Mouse (Mus musculus): ENCODE results near the gene Xxylt1. TPM values are rescaled to one million over a fixed set of nuclear protein-coding genes. Genes with fewer than 3 reads are reported as not detected.
"Not testable (repeated sequence)": the region's sequence is repeated elsewhere in the genome, so short reads cannot be mapped to it uniquely, and the experiment has no call there.

Gene Xxylt1
- polyA plus RNA-seq, 1 experiment from 2014 or later = 18.1 TPM

DNA sequence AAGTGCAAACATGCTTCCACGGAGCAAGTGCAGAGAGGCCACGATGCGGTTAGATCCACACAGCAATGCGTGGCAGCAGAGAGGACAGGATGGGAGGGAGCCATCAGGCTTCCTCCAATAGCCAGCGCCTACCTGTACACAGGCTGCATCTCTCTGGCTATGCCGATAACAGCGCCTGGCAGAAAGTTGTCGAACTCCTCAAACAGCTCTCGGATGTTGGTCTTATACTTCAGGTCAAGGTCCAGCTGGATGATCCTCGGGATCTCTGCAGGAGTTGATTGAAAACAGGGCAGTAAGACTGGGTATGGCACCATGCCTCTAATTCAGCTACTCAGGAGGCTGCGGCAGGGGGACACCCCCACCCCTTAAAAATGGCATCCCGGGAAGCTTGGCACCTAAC is 73.7 kb downstream of the Xxylt1 start:
- Histone ChIP-seq H3K9me3 (ENCODE audit: control insufficient read depth, low read length) (no peaks in the 10 kb centered on the region), H3K27ac (no peak overlapping the region), H3K36me3 (replicated peaks; ENCODE audit: control insufficient read depth, insufficient read depth) (no peaks in the 10 kb centered on the region), H3K4me3 (replicated peaks; ENCODE audit: low read length) (no peak overlapping the region), H3K27me3 (ENCODE audit: control insufficient read depth, insufficient read depth, low read length) (no peaks in the 10 kb centered on the region), H3K9ac (no peak overlapping the region), H3K4me1 (replicated peaks; ENCODE audit: control insufficient read depth, insufficient read depth, low read length) (peaks cover 21% of the 10 kb centered on the region), H3K4me2 (replicated peaks) (no peak overlapping the region)
- no peak for DNase-seq (ENCODE audit: low spot score)
- no peak for ATAC-seq (ENCODE audit: low FRiP score)
- 94% methylated on average over 12 of the region's 12 CpGs for WGBS

DNA sequence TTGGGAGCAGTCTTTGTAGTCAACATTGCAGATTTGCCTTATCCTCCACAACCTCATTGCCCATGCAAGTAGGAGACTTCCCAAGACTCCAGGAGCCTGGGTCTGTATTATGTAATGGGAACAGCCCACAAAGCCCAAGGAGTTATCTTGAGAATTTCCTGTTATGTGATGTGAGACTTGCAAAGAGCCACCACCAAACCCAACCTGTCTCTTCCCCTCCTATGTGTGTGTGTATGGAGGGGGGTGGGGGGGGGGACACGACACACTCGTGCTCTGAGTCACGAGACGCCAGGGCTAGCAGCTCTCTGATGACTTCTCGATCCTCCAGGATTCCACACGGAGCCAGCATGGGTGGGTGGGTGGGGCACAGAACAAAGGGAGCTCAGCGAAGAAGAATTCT is 75.5 kb downstream of the Xxylt1 start:
- Histone ChIP-seq H3K36me3 (replicated peaks; ENCODE audit: control insufficient read depth, insufficient read depth) (no peaks in the 10 kb centered on the region), H3K27ac (no peak overlapping the region), H3K9ac (no peak overlapping the region), H3K4me1 (replicated peaks; ENCODE audit: control insufficient read depth, insufficient read depth, low read length) (peaks cover 28% of the 10 kb centered on the region), H3K4me2 (replicated peaks) (no peak overlapping the region), H3K4me3 (replicated peaks; ENCODE audit: low read length) (no peak overlapping the region), H3K27me3 (ENCODE audit: control insufficient read depth, insufficient read depth, low read length) (no peaks in the 10 kb centered on the region), H3K9me3 (ENCODE audit: control insufficient read depth, low read length) (no peaks in the 10 kb centered on the region)
- no peak for ATAC-seq (ENCODE audit: low FRiP score)
- no peak for DNase-seq (ENCODE audit: low spot score)
- WGBS = 65% methylated on average over 7 of the region's 7 CpGs

DNA sequence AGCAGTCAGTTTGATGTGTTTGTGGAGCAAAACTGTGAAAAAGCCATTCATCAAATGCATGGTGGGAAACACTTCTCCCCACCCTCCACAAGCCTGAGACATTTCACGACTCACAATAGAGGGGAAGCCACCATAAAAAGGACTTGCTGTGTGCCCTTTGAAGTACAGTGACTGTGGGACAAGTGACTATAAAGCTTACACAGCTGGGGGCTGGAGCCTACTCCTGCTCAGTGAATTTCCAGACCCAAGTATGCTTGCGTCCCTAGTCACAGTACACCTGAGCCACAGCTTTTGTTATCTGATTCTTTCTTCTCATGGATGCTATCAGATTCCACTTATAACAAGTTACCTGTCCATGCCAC is 76.9 kb downstream of the Xxylt1 start:
- H3K4me2 ChIP-seq (replicated peaks) = no peak overlapping the region
- H3K27ac ChIP-seq = peak overlapping the region; percentile 63; the same call in 1 of the 2 replicates
- no peaks in the 10 kb centered on the region for H3K27me3 ChIP-seq (ENCODE audit: control insufficient read depth, insufficient read depth, low read length)
- peaks cover 28% of the 10 kb centered on the region for H3K4me1 ChIP-seq (replicated peaks; ENCODE audit: control insufficient read depth, insufficient read depth, low read length)
- H3K9me3 ChIP-seq (ENCODE audit: control insufficient read depth, low read length) = no peaks in the 10 kb centered on the region
- no peak overlapping the region for H3K4me3 ChIP-seq (replicated peaks; ENCODE audit: low read length)
- WGBS = 17% methylated on average over 2 of the region's 2 CpGs
- no peak for DNase-seq (ENCODE audit: low spot score)
- no peak for ATAC-seq (ENCODE audit: low FRiP score)
- H3K9ac ChIP-seq = no peak overlapping the region
- H3K36me3 ChIP-seq (replicated peaks; ENCODE audit: control insufficient read depth, insufficient read depth) = no peaks in the 10 kb centered on the region

DNA sequence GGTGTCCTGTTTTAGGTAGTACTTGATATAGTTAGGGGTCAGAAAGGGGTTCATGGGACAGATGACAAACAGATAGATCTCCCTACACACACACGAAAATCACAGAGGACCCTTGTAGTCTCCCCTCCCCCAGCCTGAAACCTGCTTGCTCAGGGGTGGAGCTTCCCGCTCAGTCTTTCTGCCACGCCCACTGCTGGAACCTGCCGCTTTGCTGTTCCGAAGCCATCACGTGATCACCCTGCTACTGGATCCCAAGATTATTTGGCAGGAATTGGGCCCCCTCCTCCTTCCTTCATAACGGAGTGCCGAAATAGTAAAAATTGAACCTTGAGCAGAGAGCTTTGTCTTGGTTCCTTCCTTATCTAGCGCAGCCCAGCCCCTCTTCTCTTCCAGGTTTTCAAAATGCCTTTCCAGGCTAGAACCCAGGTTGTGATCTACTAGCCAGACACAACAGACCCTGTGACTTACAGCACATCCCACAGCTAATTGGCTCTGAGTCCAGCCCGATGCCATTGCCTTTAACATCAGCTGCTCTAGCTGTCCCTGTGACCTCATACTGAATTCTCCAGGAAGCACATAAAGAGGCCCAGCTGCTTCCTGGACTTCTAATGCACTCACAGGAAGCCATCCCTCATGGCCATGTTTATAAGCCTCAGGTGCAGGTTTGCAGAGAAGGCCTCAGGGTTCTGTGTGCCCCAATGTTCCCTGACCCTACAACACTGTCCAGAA is 77.5 kb downstream of the Xxylt1 start:
- Histone ChIP-seq H3K4me1 (replicated peaks; ENCODE audit: control insufficient read depth, insufficient read depth, low read length) (peaks cover 26% of the 10 kb centered on the region), H3K27ac (peak overlapping the region; percentile 63; the same call in 1 of the 2 replicates), H3K4me2 (replicated peaks) (peak overlapping the region; percentile 21; the same call in 1 of the 2 replicates)
- H3K27me3 ChIP-seq (ENCODE audit: control insufficient read depth, insufficient read depth, low read length); H3K4me3 ChIP-seq (replicated peaks; ENCODE audit: low read length); H3K9me3 ChIP-seq (ENCODE audit: control insufficient read depth, low read length); ATAC-seq (ENCODE audit: low FRiP score); DNase-seq (ENCODE audit: low spot score); H3K36me3 ChIP-seq (replicated peaks; ENCODE audit: control insufficient read depth, insufficient read depth); H3K9ac ChIP-seq: not testable (repeated sequence)
- WGBS = 13% methylated on average over 10 of the region's 10 CpGs

DNA sequence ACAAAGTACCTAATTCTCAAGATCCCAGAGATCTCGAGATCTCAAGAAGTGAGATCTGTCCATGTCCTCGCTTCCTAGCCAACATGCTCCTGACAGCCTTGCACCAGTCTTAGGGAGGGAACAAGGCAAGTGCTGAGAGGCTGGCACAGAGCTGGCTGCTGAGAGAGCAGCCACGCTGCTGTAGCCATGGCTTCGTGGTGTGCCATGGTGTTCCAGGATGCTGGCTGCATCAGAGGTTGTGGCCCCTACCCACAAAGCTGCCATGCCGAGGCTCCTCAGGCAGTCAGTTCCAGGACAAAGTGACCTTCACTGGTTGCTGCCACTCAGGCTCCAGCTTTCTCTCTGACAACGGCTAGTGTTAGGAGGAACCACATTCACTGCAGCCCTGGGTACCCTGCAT is 78.3 kb downstream of the Xxylt1 start:
- H3K9ac ChIP-seq = no peak overlapping the region
- H3K27ac ChIP-seq = no peak overlapping the region
- no peaks in the 10 kb centered on the region for H3K36me3 ChIP-seq (replicated peaks; ENCODE audit: control insufficient read depth, insufficient read depth)
- DNase-seq (ENCODE audit: low spot score) = no peak
- peaks cover 18% of the 10 kb centered on the region for H3K4me1 ChIP-seq (replicated peaks; ENCODE audit: control insufficient read depth, insufficient read depth, low read length)
- no peaks in the 10 kb centered on the region for H3K9me3 ChIP-seq (ENCODE audit: control insufficient read depth, low read length)
- WGBS = 57% methylated on average over 6 of the region's 6 CpGs
- no peak overlapping the region for H3K4me2 ChIP-seq (replicated peaks)
- H3K4me3 ChIP-seq (replicated peaks; ENCODE audit: low read length) = no peak overlapping the region
- no peaks in the 10 kb centered on the region for H3K27me3 ChIP-seq (ENCODE audit: control insufficient read depth, insufficient read depth, low read length)
- no peak for ATAC-seq (ENCODE audit: low FRiP score)

DNA sequence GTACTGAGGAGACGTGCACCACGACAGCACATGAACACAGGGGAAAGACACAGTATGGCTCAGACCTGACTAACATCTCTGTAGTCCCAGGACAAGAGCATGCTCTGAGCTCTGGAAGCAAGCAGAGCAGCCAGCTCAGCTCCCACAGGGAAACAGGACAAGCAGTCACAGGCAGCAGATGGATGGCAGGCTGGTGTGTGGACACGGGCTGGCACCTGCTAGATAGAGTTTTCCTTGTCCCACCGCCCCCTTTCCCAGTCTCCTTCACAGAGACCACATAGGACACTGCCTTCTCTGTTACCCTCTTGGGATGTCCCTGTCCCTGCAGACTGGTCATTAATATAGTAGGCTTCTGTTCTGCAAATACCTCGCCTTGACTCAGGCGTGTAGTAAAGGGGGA is 79.1 kb downstream of the Xxylt1 start:
- H3K4me2 ChIP-seq (replicated peaks) = no peak overlapping the region
- WGBS = 67% methylated on average over 6 of the region's 6 CpGs
- no peaks in the 10 kb centered on the region for H3K36me3 ChIP-seq (replicated peaks; ENCODE audit: control insufficient read depth, insufficient read depth)
- no peaks in the 10 kb centered on the region for H3K27me3 ChIP-seq (ENCODE audit: control insufficient read depth, insufficient read depth, low read length)
- H3K4me3 ChIP-seq (replicated peaks; ENCODE audit: low read length) = no peak overlapping the region
- no peak overlapping the region for H3K27ac ChIP-seq
- no peak overlapping the region for H3K9ac ChIP-seq
- H3K9me3 ChIP-seq (ENCODE audit: control insufficient read depth, low read length) = no peaks in the 10 kb centered on the region
- DNase-seq (ENCODE audit: low spot score) (no peak), ATAC-seq (ENCODE audit: low FRiP score) (peak; percentile 19; the same call in 1 of the 2 replicates)
- peaks cover 17% of the 10 kb centered on the region for H3K4me1 ChIP-seq (replicated peaks; ENCODE audit: control insufficient read depth, insufficient read depth, low read length)

DNA sequence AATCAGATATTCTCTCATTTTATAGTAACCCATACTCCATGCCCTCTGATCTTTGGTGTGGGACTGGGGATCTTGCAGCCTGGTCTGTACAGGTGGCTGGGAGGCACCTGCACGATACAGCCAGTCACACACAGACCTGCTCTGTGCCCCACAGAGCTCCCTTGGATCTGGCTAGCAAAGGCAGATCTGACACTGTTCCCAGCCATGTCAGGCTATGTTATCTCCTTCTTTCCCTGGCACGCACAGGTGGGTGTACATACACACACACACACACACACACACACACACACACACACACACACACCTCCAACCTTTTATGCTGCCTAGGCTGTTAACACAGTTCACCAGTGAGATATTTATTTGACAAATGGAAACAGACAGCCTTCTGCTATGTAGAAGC is 82.5 kb downstream of the Xxylt1 start:
- no peak overlapping the region for H3K9ac ChIP-seq
- H3K27me3 ChIP-seq (ENCODE audit: control insufficient read depth, insufficient read depth, low read length) = no peaks in the 10 kb centered on the region
- 82% methylated on average over 2 of the region's 2 CpGs for WGBS
- DNase-seq (ENCODE audit: low spot score) (no peak), ATAC-seq (ENCODE audit: low FRiP score) (no peak)
- H3K4me3 ChIP-seq (replicated peaks; ENCODE audit: low read length) = no peak overlapping the region
- no peak overlapping the region for H3K4me2 ChIP-seq (replicated peaks)
- H3K27ac ChIP-seq = no peak overlapping the region
- H3K4me1 ChIP-seq (replicated peaks; ENCODE audit: control insufficient read depth, insufficient read depth, low read length) = peaks cover 7% of the 10 kb centered on the region; the same call in 1 of the 2 replicates
- no peaks in the 10 kb centered on the region for H3K9me3 ChIP-seq (ENCODE audit: control insufficient read depth, low read length)
- H3K36me3 ChIP-seq (replicated peaks; ENCODE audit: control insufficient read depth, insufficient read depth) = no peaks in the 10 kb centered on the region

DNA sequence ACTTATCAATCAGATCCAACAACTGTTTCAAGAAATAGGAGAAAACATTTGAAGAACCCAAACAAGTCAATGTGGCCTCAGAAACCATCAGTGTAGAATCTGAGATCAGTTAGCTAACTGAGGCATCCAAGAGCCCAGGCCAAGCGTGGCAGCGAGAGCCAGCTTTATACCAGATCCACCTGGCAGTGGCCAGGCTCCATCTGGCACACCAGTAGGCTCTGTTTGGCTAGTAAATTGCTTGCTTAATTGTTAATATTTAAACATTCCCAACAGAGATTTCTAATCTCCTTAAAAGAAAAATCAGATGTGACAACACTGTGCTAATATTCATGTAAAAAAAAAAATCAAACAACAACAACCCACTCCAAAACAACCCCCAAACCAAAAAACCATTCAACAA is 83.2 kb downstream of the Xxylt1 start:
- no peak overlapping the region for H3K4me2 ChIP-seq (replicated peaks)
- ATAC-seq (ENCODE audit: low FRiP score) = no peak
- H3K4me3 ChIP-seq (replicated peaks; ENCODE audit: low read length) = no peak overlapping the region
- no peaks in the 10 kb centered on the region for H3K9me3 ChIP-seq (ENCODE audit: control insufficient read depth, low read length)
- no peaks in the 10 kb centered on the region for H3K36me3 ChIP-seq (replicated peaks; ENCODE audit: control insufficient read depth, insufficient read depth)
- H3K27ac ChIP-seq = no peak overlapping the region
- no peaks in the 10 kb centered on the region for H3K27me3 ChIP-seq (ENCODE audit: control insufficient read depth, insufficient read depth, low read length)
- H3K4me1 ChIP-seq (replicated peaks; ENCODE audit: control insufficient read depth, insufficient read depth, low read length) = peaks cover 8% of the 10 kb centered on the region; the same call in 1 of the 2 replicates
- DNase-seq (ENCODE audit: low spot score) = no peak
- H3K9ac ChIP-seq = no peak overlapping the region
- WGBS = 67% methylated on average over 2 of the region's 2 CpGs

DNA sequence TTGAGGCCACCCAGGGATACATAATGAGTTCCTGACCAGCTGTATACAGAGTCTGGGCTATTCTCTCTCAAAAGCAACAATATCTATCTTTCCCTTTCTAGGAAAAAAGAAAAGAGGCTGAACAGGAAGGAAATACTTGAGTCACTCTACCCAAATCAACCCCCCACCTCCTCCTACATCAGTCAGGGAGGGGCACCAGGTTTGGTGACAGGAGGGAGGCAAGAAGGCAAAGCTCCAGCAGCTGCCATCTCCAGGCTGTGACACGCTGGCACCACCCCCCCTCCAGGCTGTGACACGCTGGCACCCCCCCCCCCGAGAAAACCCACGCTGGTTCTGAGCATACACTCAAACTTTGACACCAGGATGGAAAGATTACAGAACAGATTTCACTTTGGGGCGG is 85.8 kb downstream of the Xxylt1 start:
- WGBS = 85% methylated on average over 5 of the region's 5 CpGs
- no peak overlapping the region for H3K9ac ChIP-seq

DNA sequence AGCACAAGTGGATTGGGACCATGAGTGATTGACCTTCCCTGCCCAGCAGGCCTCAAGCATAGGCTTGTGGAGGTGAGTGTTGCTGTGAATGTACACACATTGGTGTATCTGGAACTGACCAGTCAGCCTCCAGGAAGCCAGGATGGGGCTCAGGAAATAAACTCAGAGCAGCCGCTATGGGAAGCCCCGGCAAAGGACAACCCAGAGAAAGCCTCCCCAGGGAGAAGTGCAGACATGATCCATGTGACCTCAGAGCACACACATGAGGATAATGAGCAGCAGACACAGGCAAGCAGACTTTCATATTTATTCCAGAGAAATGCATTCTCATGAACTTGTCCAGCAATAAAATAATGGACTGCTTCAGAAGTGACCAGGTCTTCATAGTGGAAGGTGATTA is 86.4 kb downstream of the Xxylt1 start:
- H3K36me3 ChIP-seq (replicated peaks; ENCODE audit: control insufficient read depth, insufficient read depth) = no peaks in the 10 kb centered on the region
- no peaks in the 10 kb centered on the region for H3K27me3 ChIP-seq (ENCODE audit: control insufficient read depth, insufficient read depth, low read length)
- ATAC-seq (ENCODE audit: low FRiP score) = no peak
- 48% methylated on average over 2 of the region's 2 CpGs for WGBS
- H3K9me3 ChIP-seq (ENCODE audit: control insufficient read depth, low read length) = no peaks in the 10 kb centered on the region
- H3K4me2 ChIP-seq (replicated peaks) = no peak overlapping the region
- H3K4me3 ChIP-seq (replicated peaks; ENCODE audit: low read length) = no peak overlapping the region
- H3K27ac ChIP-seq = no peak overlapping the region
- DNase-seq (ENCODE audit: low spot score) = no peak
- H3K4me1 ChIP-seq (replicated peaks; ENCODE audit: control insufficient read depth, insufficient read depth, low read length) = peaks cover 14% of the 10 kb centered on the region
- H3K9ac ChIP-seq = no peak overlapping the region

More for the DNA sequence above, 85.8 kb downstream of the Xxylt1 start:
- Histone ChIP-seq H3K4me1 (replicated peaks; ENCODE audit: control insufficient read depth, insufficient read depth, low read length) (peaks cover 14% of the 10 kb centered on the region), H3K27me3 (ENCODE audit: control insufficient read depth, insufficient read depth, low read length) (no peaks in the 10 kb centered on the region), H3K4me2 (replicated peaks) (no peak overlapping the region), H3K9me3 (ENCODE audit: control insufficient read depth, low read length) (no peaks in the 10 kb centered on the region), H3K4me3 (replicated peaks; ENCODE audit: low read length) (no peak overlapping the region), H3K36me3 (replicated peaks; ENCODE audit: control insufficient read depth, insufficient read depth) (no peaks in the 10 kb centered on the region), H3K27ac (no peak overlapping the region)
- DNase-seq (ENCODE audit: low spot score) (no peak), ATAC-seq (ENCODE audit: low FRiP score) (no peak)

Measured in hindbrain, embryonic 14.5 days (tissue).